ENCODE assay signal across 10 mouse cellular contexts in genomic region chr11:35297319-35297718, GRCm38 (mm10).
A peak's percentile ranks its signal among the peaks of the same experiment; 100 is the strongest.
DNase-seq lines count a peak whose midpoint lies in the region; ATAC-seq and TF ChIP-seq lines count a peak whose summit lies in the region.
"Had no signal": no experiment of that assay in that cellular context is flagged by ENCODE, and none has a peak within 500 bp of the region (broad histone marks: within the 10 kb centered on the region; RNA-seq: fewer than 3 reads in every experiment).

No protein-coding gene starts in this region.

- 71% methylated on average over 5 of the region's 5 CpGs for WGBS in hindbrain, embryonic 14.5 days

- H3K4me2 ChIP-seq in hindbrain, embryonic 14.5 days (replicated peaks) = no peak overlapping the region

- no peak for TF ChIP-seq CTCF in layer of hippocampus, adult 2 months (conservative IDR thresholded peaks at IDR 0.05)

- peaks cover 9% of the 10 kb centered on the region for H3K4me1 ChIP-seq in hindbrain, embryonic 14.5 days (replicated peaks; ENCODE audit: control insufficient read depth, insufficient read depth, low read length)

- no peaks in the 10 kb centered on the region for H3K9me3 ChIP-seq in hindbrain, embryonic 14.5 days (ENCODE audit: control insufficient read depth, low read length)

- ATAC-seq in hindbrain, embryonic 14.5 days (ENCODE audit: low FRiP score) = no peak
- ATAC-seq: midbrain, embryonic 16.5 days had no signal

- H3K9ac ChIP-seq in hindbrain, embryonic 14.5 days = no peak overlapping the region

- DNase-seq in layer of hippocampus, adult 2 months (ENCODE audit: low spot score in 2 of 2) = no peak
- DNase-seq in layer of hippocampus, postnatal 36 days = no peak
- DNase-seq in gastrocnemius, postnatal 14 days = peak; percentile 80
- peak; percentile 80 to 86 for DNase-seq in kidney, postnatal 25 days
- DNase-seq in skeletal muscle tissue, adult 2 months (ENCODE audit: low read depth, low spot score) = peak; percentile 57
- DNase-seq in layer of hippocampus, adult 11-12 months (ENCODE audit: low spot score) = no peak
- no peak for DNase-seq in thymus, postnatal 36 days
- DNase-seq in hindbrain, embryonic 14.5 days (ENCODE audit: low spot score) = no peak

- intact Hi-C loops in gastrocnemius, postnatal 14 days (cut with DNase I; ENCODE audit: low total_unique reads) = no loop called here

- no peaks in the 10 kb centered on the region for H3K27me3 ChIP-seq in hindbrain, embryonic 14.5 days (ENCODE audit: control insufficient read depth, insufficient read depth, low read length)

- H3K4me3 ChIP-seq in layer of hippocampus, adult 2 months = no peak overlapping the region
- H3K4me3 ChIP-seq in hindbrain, embryonic 14.5 days (replicated peaks; ENCODE audit: low read length) = no peak overlapping the region
- H3K4me3 ChIP-seq: heart, adult 2 months had no signal

- peak overlapping the region; percentile 53; the same call in 1 of the 2 replicates for H3K27ac ChIP-seq in layer of hippocampus, adult 2 months
- no peak overlapping the region for H3K27ac ChIP-seq in hindbrain, embryonic 14.5 days
- H3K27ac ChIP-seq: heart, adult 2 months had no signal

- H3K36me3 ChIP-seq in hindbrain, embryonic 14.5 days (replicated peaks; ENCODE audit: control insufficient read depth, insufficient read depth) = no peaks in the 10 kb centered on the region

Comparison
In these comparisons a context has a peak if more than half of its experiments do, and no peak if none do; other contexts are left out.
1. DNase-seq: peak in gastrocnemius, postnatal 14 days (single experiment), kidney, postnatal 25 days (2 of 2) and skeletal muscle tissue, adult 2 months (single experiment); none in layer of hippocampus, adult 2 months (0 of 2), layer of hippocampus, postnatal 36 days (0 of 2), layer of hippocampus, adult 11-12 months (single experiment), thymus, postnatal 36 days (0 of 2) and hindbrain, embryonic 14.5 days (single experiment).